Mouse (Mus musculus) heart, adult 2 months (tissue): ENCODE results near the gene Tmc4.

ENCODE experiments used
- CTCF ChIP-seq: fragments of 200-600 bp; IDR thresholded peaks from 2 replicates; pipeline ENCODE4 v1.8.1; 2022; ENCODE audit warnings: antibody characterized with exemption, mild to moderate bottlenecking, moderate library complexity
- POLR2A ChIP-seq: fragments of 200-500 bp; IDR thresholded peaks from 2 replicates; pipeline ENCODE4 v1.6.1; 2011; ENCODE audit warnings: mild to moderate bottlenecking, low read depth, low read length, control low read depth; ENCODE audit not compliant: insufficient read depth

GRCm38 (mm10) chr7:3684698-3685097, 7.3 kb upstream of the Tmc4 start:
- no peak for TF ChIP-seq POLR2A
- no peak for TF ChIP-seq CTCF
